Mouse (Mus musculus) cortical plate, adult 2 months (tissue): ENCODE data around the gene Trpc6.

Experiments used
- CTCF ChIP-seq: fragments of 200-500 bp; IDR thresholded peaks from 2 replicates; pipeline ENCODE4 v1.5.1; 2011; ENCODE audit warnings: mild to moderate bottlenecking, control low read depth, low read length; ENCODE audit not compliant: insufficient read depth; ENCODE audit errors: extremely low read depth
- POLR2A ChIP-seq: fragments of 200-500 bp; IDR thresholded peaks from 2 replicates; pipeline ENCODE4 v1.6.1; 2011; ENCODE audit warnings: mild to moderate bottlenecking, low read length, control low read depth; ENCODE audit not compliant: insufficient read depth; ENCODE audit errors: extremely low read depth

DNA sequence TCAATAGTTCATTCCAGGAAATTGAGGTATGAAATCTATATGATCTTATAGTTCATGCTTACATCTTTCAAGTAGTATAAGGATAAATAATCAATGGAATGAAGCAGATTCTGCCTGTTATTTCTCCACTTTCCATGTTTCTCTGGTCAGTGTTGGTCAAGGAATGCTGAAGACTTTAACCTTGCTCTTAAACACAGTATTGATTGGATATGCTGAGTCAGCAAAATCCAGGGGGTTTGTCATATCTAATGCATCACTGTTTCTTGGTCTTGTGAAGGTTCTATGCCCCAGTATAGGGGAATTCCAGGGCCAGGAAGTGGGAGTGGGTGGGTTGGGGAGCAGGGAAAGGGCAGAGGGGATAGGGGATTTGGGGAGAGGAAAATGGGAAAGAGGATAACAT, 111.4 kb downstream of the Trpc6 start:
- TF ChIP-seq CTCF (no peak), POLR2A (no peak)
